Mouse (Mus musculus): Measurements from ENCODE around the gene Osbp. TPM values are rescaled to one million over a fixed set of nuclear protein-coding genes. Genes with fewer than 3 reads are reported as not detected.
"Not testable (repeated sequence)": the region's sequence is repeated elsewhere in the genome, so short reads cannot be mapped to it uniquely, and the experiment has no call there.

Gene Osbp
- polyA plus RNA-seq, 1 experiment from 2014 or later: 4.1 TPM

GRCm38 (mm10) chr19:11964266-11964665 is 1.5 kb upstream of the Osbp start:
- Histone ChIP-seq H3K27me3 (no peaks in the 10 kb centered on the region), H3K4me1 (peaks cover 21% of the 10 kb centered on the region), H3K4me3 (peak overlapping the region; percentile 45), H3K9me3 (replicated peaks) (no peaks in the 10 kb centered on the region), H3K9ac (no peak overlapping the region), H3K4me2 (peak overlapping the region; percentile 62), H3K27ac (no peak overlapping the region), H3K36me3 (ENCODE audit: poor library complexity, severe bottlenecking) (no peaks in the 10 kb centered on the region; the same call in 1 of the 2 replicates)
- no peak for ATAC-seq
- 97% methylated on average over 1 of the region's 1 CpGs for WGBS

- no peaks in the 10 kb centered on the region for H3K27me3 ChIP-seq
- peak overlapping the region; percentile 86 for H3K4me3 ChIP-seq
- peaks cover 21% of the 10 kb centered on the region for H3K4me1 ChIP-seq
- peaks cover 9% of the 10 kb centered on the region for H3K36me3 ChIP-seq (ENCODE audit: poor library complexity, severe bottlenecking)
- H3K27ac ChIP-seq: peak overlapping the region; percentile 68
- peak overlapping the region; percentile 87 for H3K9ac ChIP-seq
- H3K9me3 ChIP-seq (replicated peaks): no peaks in the 10 kb centered on the region
- H3K4me2 ChIP-seq: peak overlapping the region; percentile 95
- ATAC-seq: no peak
- under 1% methylated on average over 18 of the region's 18 CpGs for WGBS
Observed at GRCm38 (mm10) chr19:11966201-11966636, 478 bp downstream of the Osbp start.

- Histone ChIP-seq H3K27ac (no peak overlapping the region), H3K36me3 (ENCODE audit: poor library complexity, severe bottlenecking) (peaks cover 41% of the 10 kb centered on the region), H3K4me2 (no peak overlapping the region), H3K27me3 (no peaks in the 10 kb centered on the region), H3K4me1 (peaks cover 21% of the 10 kb centered on the region), H3K9me3 (replicated peaks) (no peaks in the 10 kb centered on the region), H3K4me3 (no peak overlapping the region), H3K9ac (no peak overlapping the region)
- no peak for ATAC-seq
- 85% methylated on average over 9 of the region's 9 CpGs for WGBS
Observed at GRCm38 (mm10) chr19:11969155-11970050, 3.7 kb downstream of the Osbp start.

- Histone ChIP-seq H3K36me3 (ENCODE audit: poor library complexity, severe bottlenecking) (peaks cover 80% of the 10 kb centered on the region), H3K4me3 (no peak overlapping the region), H3K27ac (no peak overlapping the region), H3K9me3 (replicated peaks) (no peaks in the 10 kb centered on the region), H3K27me3 (no peaks in the 10 kb centered on the region), H3K4me1 (peaks cover 4% of the 10 kb centered on the region; the same call in 1 of the 2 replicates), H3K9ac (no peak overlapping the region), H3K4me2 (no peak overlapping the region)
- WGBS: 95% methylated on average over 13 of the region's 13 CpGs
- ATAC-seq: no peak
Observed at GRCm38 (mm10) chr19:11973511-11974222, 7.9 kb downstream of the Osbp start.

GRCm38 (mm10) chr19:11974223-11974540 is 8.4 kb downstream of the Osbp start:
- Histone ChIP-seq H3K4me1 (peaks cover under 1% of the 10 kb centered on the region; the same call in 1 of the 2 replicates), H3K36me3 (ENCODE audit: poor library complexity, severe bottlenecking) (peaks cover 85% of the 10 kb centered on the region), H3K4me2 (no peak overlapping the region), H3K27me3 (no peaks in the 10 kb centered on the region), H3K27ac (no peak overlapping the region), H3K9me3 (replicated peaks) (no peaks in the 10 kb centered on the region), H3K4me3 (no peak overlapping the region), H3K9ac (no peak overlapping the region)
- 97% methylated on average over 2 of the region's 2 CpGs for WGBS
- ATAC-seq: no peak

GRCm38 (mm10) chr19:11975683-11976082 is 9.9 kb downstream of the Osbp start:
- no peak for ATAC-seq
- Histone ChIP-seq H3K9ac (no peak overlapping the region), H3K9me3 (replicated peaks) (no peaks in the 10 kb centered on the region), H3K4me2 (no peak overlapping the region), H3K36me3 (ENCODE audit: poor library complexity, severe bottlenecking) (peaks cover 96% of the 10 kb centered on the region), H3K27ac (no peak overlapping the region), H3K4me1 (no peaks in the 10 kb centered on the region), H3K27me3 (no peaks in the 10 kb centered on the region), H3K4me3 (no peak overlapping the region)
- 86% methylated on average over 4 of the region's 4 CpGs for WGBS

- Histone ChIP-seq H3K27ac (no peak overlapping the region), H3K9me3 (replicated peaks) (no peaks in the 10 kb centered on the region), H3K4me1 (no peaks in the 10 kb centered on the region), H3K9ac (no peak overlapping the region), H3K4me2 (no peak overlapping the region), H3K27me3 (no peaks in the 10 kb centered on the region), H3K36me3 (ENCODE audit: poor library complexity, severe bottlenecking) (peaks cover 94% of the 10 kb centered on the region), H3K4me3 (no peak overlapping the region)
- 83% methylated on average over 5 of the region's 5 CpGs for WGBS
- ATAC-seq: no peak
Observed at GRCm38 (mm10) chr19:11977363-11977762, 11.6 kb downstream of the Osbp start.

- Histone ChIP-seq H3K27ac (no peak overlapping the region), H3K4me3 (no peak overlapping the region), H3K4me1 (no peaks in the 10 kb centered on the region), H3K36me3 (ENCODE audit: poor library complexity, severe bottlenecking) (peaks cover 92% of the 10 kb centered on the region), H3K9ac (no peak overlapping the region), H3K4me2 (no peak overlapping the region), H3K9me3 (replicated peaks) (no peaks in the 10 kb centered on the region), H3K27me3 (no peaks in the 10 kb centered on the region)
- WGBS: 90% methylated on average over 4 of the region's 4 CpGs
- ATAC-seq: no peak
Observed at GRCm38 (mm10) chr19:11980471-11980870, 14.7 kb downstream of the Osbp start.

GRCm38 (mm10) chr19:11984614-11985013 is 18.9 kb downstream of the Osbp start:
- 87% methylated on average over 5 of the region's 5 CpGs for WGBS
- H3K9me3 ChIP-seq (replicated peaks): not testable (repeated sequence)

GRCm38 (mm10) chr19:11987841-11988240 is 22.1 kb downstream of the Osbp start:
- no peak for ATAC-seq
- Histone ChIP-seq H3K4me3 (no peak overlapping the region), H3K4me1 (no peaks in the 10 kb centered on the region), H3K9me3 (replicated peaks) (no peaks in the 10 kb centered on the region), H3K27ac (no peak overlapping the region), H3K27me3 (no peaks in the 10 kb centered on the region), H3K9ac (no peak overlapping the region), H3K36me3 (ENCODE audit: poor library complexity, severe bottlenecking) (peaks cover 95% of the 10 kb centered on the region), H3K4me2 (no peak overlapping the region)
- WGBS: 92% methylated on average over 3 of the region's 3 CpGs

More at GRCm38 (mm10) chr19:11984614-11985013, 18.9 kb downstream of the Osbp start:
- H3K4me1 ChIP-seq, H3K4me2 ChIP-seq, H3K4me3 ChIP-seq, H3K27me3 ChIP-seq, H3K9ac ChIP-seq, ATAC-seq, H3K27ac ChIP-seq: not testable (repeated sequence)
- H3K36me3 ChIP-seq (ENCODE audit: poor library complexity, severe bottlenecking): peaks cover 93% of the 10 kb centered on the region

GRCm38 (mm10) chr19:11989334-11989733 is 23.6 kb downstream of the Osbp start:
- Histone ChIP-seq H3K4me2 (no peak overlapping the region), H3K27ac (no peak overlapping the region), H3K4me3 (no peak overlapping the region), H3K36me3 (ENCODE audit: poor library complexity, severe bottlenecking) (peaks cover 93% of the 10 kb centered on the region), H3K4me1 (no peaks in the 10 kb centered on the region), H3K9me3 (replicated peaks) (no peaks in the 10 kb centered on the region), H3K27me3 (no peaks in the 10 kb centered on the region), H3K9ac (no peak overlapping the region)
- ATAC-seq: no peak
- WGBS: 93% methylated on average over 7 of the region's 7 CpGs

- no peak overlapping the region for H3K4me2 ChIP-seq
- H3K27ac ChIP-seq: no peak overlapping the region
- 92% methylated on average over 9 of the region's 9 CpGs for WGBS
- peaks cover 85% of the 10 kb centered on the region for H3K36me3 ChIP-seq (ENCODE audit: poor library complexity, severe bottlenecking)
- H3K4me1 ChIP-seq: no peaks in the 10 kb centered on the region
- H3K27me3 ChIP-seq: no peaks in the 10 kb centered on the region
- no peak overlapping the region for H3K9ac ChIP-seq
- no peak for ATAC-seq
- H3K9me3 ChIP-seq (replicated peaks): no peaks in the 10 kb centered on the region
- H3K4me3 ChIP-seq: no peak overlapping the region
Observed at GRCm38 (mm10) chr19:11992034-11992433, 26.3 kb downstream of the Osbp start.
